Mouse (Mus musculus) urinary bladder, adult 18-20 months (tissue): ENCODE data around the gene Nfatc2.
A peak's percentile ranks its signal among the peaks of the same experiment; 100 is the strongest.

Source experiments
- DNase-seq, 2 experiments: peaks; one replicate each; pipeline ENCODE4 v3.0.0; 2022; ENCODE audit warnings: low spot score in 2 of 2, mixed read lengths in 2 of 2

Gene Nfatc2

GRCm38 (mm10) chr2:168489953-168490352, 111.5 kb downstream of the Nfatc2 start:
- no peak for DNase-seq

GRCm38 (mm10) chr2:168488158-168488925, 113.1 kb downstream of the Nfatc2 start:
- no peak for DNase-seq

- no peak for DNase-seq
These were observed 120.3 kb downstream of the Nfatc2 start for GRCm38 (mm10) chr2:168481121-168481520.

GRCm38 (mm10) chr2:168480692-168481091, 120.8 kb downstream of the Nfatc2 start:
- DNase-seq: no peak

GRCm38 (mm10) chr2:168479930-168480329, 121.5 kb downstream of the Nfatc2 start:
- DNase-seq: no peak

GRCm38 (mm10) chr2:168478431-168478830, 123.0 kb downstream of the Nfatc2 start:
- DNase-seq: no peak

- DNase-seq: no peak
These were observed 128.0 kb downstream of the Nfatc2 start for GRCm38 (mm10) chr2:168473496-168473895.

- DNase-seq: peak; percentile 47 to 68
These were observed 128.6 kb downstream of the Nfatc2 start for GRCm38 (mm10) chr2:168472899-168473298.

GRCm38 (mm10) chr2:168469032-168469431, 132.4 kb downstream of the Nfatc2 start:
- peak; percentile 69 to 70 for DNase-seq

- no peak for DNase-seq
These were observed 134.3 kb downstream of the Nfatc2 start for GRCm38 (mm10) chr2:168467166-168467565.

- DNase-seq: peak in 1 of 2 experiments; percentile 26
These were observed 135.4 kb downstream of the Nfatc2 start for GRCm38 (mm10) chr2:168466066-168466465.

- DNase-seq: no peak
These were observed 135.8 kb downstream of the Nfatc2 start for GRCm38 (mm10) chr2:168465646-168466045.

GRCm38 (mm10) chr2:168461865-168462264, 139.6 kb downstream of the Nfatc2 start:
- no peak for DNase-seq

GRCm38 (mm10) chr2:168459627-168460026, 141.8 kb downstream of the Nfatc2 start:
- no peak for DNase-seq

GRCm38 (mm10) chr2:168458583-168458982, 142.9 kb downstream of the Nfatc2 start:
- DNase-seq: no peak

- no peak for DNase-seq
These were observed 149.4 kb downstream of the Nfatc2 start for GRCm38 (mm10) chr2:168451714-168452708.

GRCm38 (mm10) chr2:168450977-168451376, 150.5 kb downstream of the Nfatc2 start:
- DNase-seq: no peak

GRCm38 (mm10) chr2:168448054-168448453, 153.4 kb downstream of the Nfatc2 start:
- DNase-seq: no peak

GRCm38 (mm10) chr2:168447601-168448000, 153.9 kb downstream of the Nfatc2 start:
- DNase-seq: no peak

GRCm38 (mm10) chr2:168445211-168445810, 156.1 kb downstream of the Nfatc2 start:
- peak in 1 of 2 experiments; percentile 39 for DNase-seq

GRCm38 (mm10) chr2:168444126-168444525, 157.3 kb downstream of the Nfatc2 start:
- DNase-seq: no peak

GRCm38 (mm10) chr2:168441494-168441893, 160.0 kb downstream of the Nfatc2 start:
- DNase-seq: no peak
